Mouse (Mus musculus) liver, adult (tissue): ENCODE measurements around the gene Kank1.

Experiments used
- GATA4 ChIP-seq: IDR thresholded peaks from 2 replicates; pipeline ENCODE4 v1.6.1; 2014; ENCODE audit warnings: mild to moderate bottlenecking, low read length; ENCODE audit not compliant: insufficient replicate concordance

The Kank1 gene

DNA sequence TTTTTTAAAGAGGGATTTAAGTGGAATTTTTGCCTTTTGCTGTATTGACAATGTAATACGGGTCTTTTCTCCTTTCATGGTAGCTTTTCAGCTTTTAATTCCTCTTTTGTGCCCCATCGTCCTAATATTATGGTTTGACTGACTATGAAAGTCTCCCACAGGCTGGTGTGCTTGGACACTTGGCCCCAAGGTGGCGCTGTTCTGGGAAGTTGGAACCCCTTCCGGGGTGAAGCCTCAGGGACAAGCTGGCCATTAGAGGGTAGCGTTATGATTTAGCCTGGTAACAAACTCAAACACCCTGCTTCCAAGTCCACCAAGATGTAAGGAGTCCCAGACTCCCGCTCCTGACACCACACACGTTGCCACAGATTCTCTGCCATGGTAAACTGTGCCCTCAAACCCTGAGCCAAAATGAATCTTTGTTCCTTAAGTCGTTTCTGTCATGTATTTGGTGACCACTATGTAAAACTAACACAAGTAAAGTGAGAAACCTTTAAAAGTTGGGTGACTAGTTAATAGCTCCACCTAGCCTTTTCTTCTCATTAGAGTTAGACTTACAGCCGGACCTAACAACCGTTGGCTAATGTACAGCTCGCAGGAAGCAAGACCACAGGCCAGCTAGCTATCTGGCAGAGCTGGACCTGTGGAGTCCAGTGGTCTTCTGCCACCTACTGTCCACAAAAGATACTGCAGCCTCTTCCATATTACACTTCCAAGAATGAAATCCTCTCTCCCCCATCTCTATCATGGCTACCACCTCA lies 214.3 kb downstream of the Kank1 start:
- TF ChIP-seq GATA4, result no peak

DNA sequence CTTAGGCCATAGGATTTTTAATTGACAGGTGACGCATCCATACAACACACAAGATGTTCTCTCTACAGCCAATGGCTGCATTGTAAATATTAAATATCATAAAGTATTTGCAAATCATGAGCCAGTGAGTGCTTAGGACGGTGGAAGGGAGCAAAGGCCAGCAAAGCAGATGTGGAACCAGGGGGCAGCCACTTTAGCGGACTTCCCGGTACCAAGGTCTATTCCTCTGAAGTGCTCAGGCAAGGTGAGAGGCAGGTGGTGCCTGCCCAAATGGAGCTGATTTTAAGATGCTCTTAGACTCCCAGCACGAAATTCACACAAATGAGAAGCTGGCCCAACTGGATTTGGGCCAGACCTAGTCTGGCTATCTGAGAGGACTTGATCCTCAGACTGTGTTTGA lies 216.4 kb downstream of the Kank1 start:
- no peak for TF ChIP-seq GATA4

DNA sequence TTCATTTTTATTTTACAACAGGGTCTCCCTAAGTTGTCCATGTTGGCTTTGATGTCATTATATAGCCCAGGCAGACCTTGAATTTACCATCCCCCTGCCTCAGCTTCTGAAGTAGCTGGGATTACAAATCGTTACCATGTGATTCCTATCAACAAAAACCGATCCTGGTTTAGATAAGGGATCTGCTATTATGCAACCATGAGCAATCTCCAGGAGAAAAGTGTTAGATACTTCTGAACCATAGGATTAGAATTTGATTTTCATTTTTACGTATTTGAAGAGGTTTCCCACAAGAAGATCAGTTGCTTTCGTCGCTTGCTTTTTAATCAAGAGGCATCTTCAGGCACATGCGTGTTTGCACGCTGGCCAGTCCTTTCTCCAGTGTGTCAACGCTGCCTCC lies 224.0 kb downstream of the Kank1 start:
- TF ChIP-seq GATA4, result no peak

DNA sequence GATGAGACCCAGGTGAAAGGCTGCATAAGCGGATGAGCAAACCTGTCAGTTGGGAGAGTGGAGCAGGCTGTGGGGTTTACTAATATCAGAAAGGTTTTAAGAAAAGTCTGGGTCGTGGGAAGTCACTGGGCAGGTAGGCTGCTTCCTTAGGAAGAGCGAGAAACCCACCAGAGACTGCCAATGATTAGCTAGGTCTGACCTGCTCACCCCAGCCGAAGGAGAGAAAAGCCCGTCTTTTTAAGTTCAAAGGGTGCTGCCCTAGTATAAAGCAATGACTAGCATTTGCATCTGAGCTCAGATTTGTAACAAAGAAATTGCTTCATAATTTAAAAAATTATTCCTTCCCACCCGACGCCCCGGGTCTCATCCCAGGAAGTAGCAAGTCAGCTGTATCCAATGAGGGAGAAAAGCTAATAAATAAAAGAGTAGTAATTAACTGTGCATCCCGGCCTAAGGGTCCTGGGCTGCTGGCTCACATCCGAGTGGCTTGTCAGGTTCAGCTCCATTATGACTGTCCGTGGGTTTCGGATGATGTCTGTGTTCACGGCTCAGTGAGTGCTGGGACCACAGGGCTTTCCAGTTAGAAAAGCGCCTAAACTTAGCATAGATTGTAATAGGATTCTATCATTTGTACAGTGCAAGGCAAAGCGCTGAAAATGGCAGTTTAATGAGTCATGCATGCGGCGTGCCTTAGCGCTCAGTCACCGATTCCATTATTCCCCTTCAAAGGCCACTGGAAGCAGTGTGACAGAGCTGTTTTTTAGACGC lies 225.0 kb downstream of the Kank1 start:
- TF ChIP-seq GATA4, result no peak

DNA sequence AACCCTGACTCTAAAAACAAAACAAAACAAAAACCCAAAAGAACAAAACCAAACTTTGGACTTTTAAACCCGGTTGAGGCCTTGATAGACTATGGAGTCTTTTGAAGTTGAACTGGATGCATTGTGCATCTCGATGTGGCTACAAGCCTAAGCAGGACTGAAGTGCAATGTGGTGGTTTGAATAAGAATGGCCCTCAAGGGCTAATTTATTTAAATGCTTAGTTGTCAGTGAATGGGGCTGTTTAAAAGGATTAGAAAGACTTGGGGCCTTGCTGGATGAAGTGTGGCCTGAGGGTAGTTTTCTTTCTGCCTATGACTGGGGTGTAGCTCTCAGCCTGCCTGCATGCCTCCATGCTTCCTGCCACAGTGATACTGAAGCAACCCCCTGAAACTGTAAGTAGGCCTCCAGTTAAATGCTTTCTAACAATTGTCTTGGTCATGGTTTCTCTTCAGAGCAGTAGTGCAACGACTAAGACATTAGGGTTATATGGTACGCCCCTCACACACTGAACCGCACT lies 242.4 kb downstream of the Kank1 start:
- no peak for TF ChIP-seq GATA4

DNA sequence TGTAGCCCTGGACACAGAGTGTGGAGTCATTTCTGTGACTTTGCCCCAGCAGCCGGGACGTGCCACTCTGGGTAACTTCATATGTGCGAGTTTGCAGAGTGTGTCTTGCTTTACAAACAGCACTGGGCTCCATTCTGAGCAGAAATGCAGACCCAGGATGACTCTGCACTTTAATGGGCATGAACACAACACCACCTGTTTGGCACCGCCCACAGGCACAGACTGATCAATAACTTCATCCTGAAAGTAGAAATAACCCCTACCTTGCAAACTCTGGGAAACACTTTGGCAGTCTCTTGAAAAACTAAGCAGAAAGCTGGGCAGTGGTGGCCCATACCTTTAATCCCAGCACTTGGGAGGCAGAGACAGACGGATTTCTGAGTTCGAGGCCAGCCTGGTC lies 244.0 kb downstream of the Kank1 start:
- no peak for TF ChIP-seq GATA4
